Mouse (Mus musculus) CH12.LX (cell line): Measurements from ENCODE around the gene Vill. TPM values are rescaled to one million over a fixed set of nuclear protein-coding genes. Genes with fewer than 3 reads are reported as not detected.

Experiments used
- DNase-seq: peaks from one replicate; pipeline ENCODE4 v3.0.0-alpha.2; 2013; ENCODE audit errors: extremely low read depth
- H3K27ac ChIP-seq: 2 replicates; pipeline ENCODE4 v1.5.1; 2012; ENCODE audit warnings: low read depth, mild to moderate bottlenecking, control low read depth, moderate library complexity; ENCODE audit not compliant: insufficient read depth
- H3K27me3 ChIP-seq: replicated peaks from 2 replicates; pipeline ENCODE3; 2012; ENCODE audit warnings: inconsistent platforms
- H3K36me3 ChIP-seq, 2 experiments: replicated peaks in 1 of 2; 2 replicates each; pipeline versions ENCODE3 to v1.6.1; 2012; ENCODE audit warnings: inconsistent platforms in 1 of 2, low read length in 1 of 2, mild to moderate bottlenecking in 1 of 2, mixed read lengths in 1 of 2, moderate library complexity in 1 of 2; ENCODE audit not compliant: control insufficient read depth in 1 of 2, insufficient read depth in 1 of 2
- H3K4me1 ChIP-seq, 2 experiments: 2 replicates each; pipeline ENCODE4 v1.6.1; 2012; ENCODE audit warnings: inconsistent platforms in 1 of 2, moderate library complexity in 1 of 2; ENCODE audit not compliant: insufficient read depth in 2 of 2, control insufficient read depth in 1 of 2
- H3K4me2 ChIP-seq: 2 replicates; pipeline ENCODE4 v1.6.1; 2012; ENCODE audit warnings: low read depth, mild to moderate bottlenecking, control low read depth; ENCODE audit not compliant: poor library complexity, insufficient read depth, severe bottlenecking
- H3K4me3 ChIP-seq, 3 experiments: fragments of 150-350 bp in 1 of 3; sonication (generic) in 1 of 3; replicated peaks in 1 of 3; 2 replicates each; pipeline versions ENCODE3 to v1.5.1; 2011 to 2012; ENCODE audit warnings: low read depth in 2 of 3, low read length in 2 of 3, mild to moderate bottlenecking in 2 of 3, moderate library complexity in 2 of 3, control low read depth in 1 of 3, improper control_type of control experiment in 1 of 3, inconsistent platforms in 1 of 3, mixed read lengths in 1 of 3; ENCODE audit not compliant: poor library complexity in 1 of 3
- H3K79me2 ChIP-seq: replicated peaks from 2 replicates; pipeline ENCODE4 v1.6.1; 2012; ENCODE audit warnings: mild to moderate bottlenecking, moderate library complexity; ENCODE audit not compliant: control insufficient read depth, poor library complexity, insufficient read depth, severe bottlenecking; ENCODE audit errors: extremely low read depth
- H3K9ac ChIP-seq: 2 replicates; pipeline ENCODE4 v1.6.1; 2012; ENCODE audit warnings: low read depth, mild to moderate bottlenecking, control low read depth, moderate library complexity; ENCODE audit not compliant: insufficient read depth
- H3K9me3 ChIP-seq: replicated peaks from 2 replicates; pipeline ENCODE3; 2012; ENCODE audit warnings: low read length, inconsistent platforms, mixed read lengths
- BHLHE40 ChIP-seq: IDR thresholded peaks from 2 replicates; pipeline ENCODE4 v1.6.1; 2011; ENCODE audit warnings: mild to moderate bottlenecking, low read depth, low read length, improper control_type of control experiment
- CTCF ChIP-seq, 2 experiments: IDR thresholded peaks in 1 of 2; conservative IDR thresholded peaks in 1 of 2; 2 replicates each; pipeline ENCODE4 v1.5.1; 2011 to 2012; ENCODE audit warnings: low read depth in 2 of 2, low read length in 2 of 2, improper control_type of control experiment in 1 of 2, inconsistent platforms in 1 of 2, mild to moderate bottlenecking in 1 of 2, moderate library complexity in 1 of 2
- E2F4 ChIP-seq: IDR thresholded peaks from 2 replicates; pipeline ENCODE4 v1.6.1; 2011; ENCODE audit warnings: low read depth, low read length, improper control_type of control experiment; ENCODE audit not compliant: insufficient replicate concordance
- EP300 ChIP-seq: IDR thresholded peaks from 2 replicates; pipeline ENCODE4 v1.6.1; 2011; ENCODE audit warnings: low read length, improper control_type of control experiment
- ETS1 ChIP-seq: conservative IDR thresholded peaks from 2 replicates; pipeline ENCODE4 v1.6.1; 2012; ENCODE audit warnings: low read depth, mild to moderate bottlenecking, inconsistent platforms, low read length, improper control_type of control experiment, moderate library complexity
- GABPA ChIP-seq: IDR thresholded peaks from 2 replicates; pipeline ENCODE4 v1.6.1; 2012; ENCODE audit warnings: low read depth, low read length, improper control_type of control experiment, inconsistent platforms; ENCODE audit not compliant: insufficient replicate concordance
- HCFC1 ChIP-seq: IDR thresholded peaks from 2 replicates; pipeline ENCODE4 v1.6.1; 2012; ENCODE audit warnings: low read depth, mild to moderate bottlenecking, inconsistent platforms, low read length, improper control_type of control experiment
- JUN ChIP-seq: IDR thresholded peaks from 2 replicates; pipeline ENCODE4 v1.6.1; 2011; ENCODE audit warnings: low read depth, mild to moderate bottlenecking, low read length, improper control_type of control experiment, moderate library complexity; ENCODE audit not compliant: insufficient read depth
- MAFK ChIP-seq: IDR thresholded peaks from 2 replicates; pipeline ENCODE4 v1.6.1; 2011; ENCODE audit warnings: low read length, improper control_type of control experiment; ENCODE audit not compliant: insufficient replicate concordance
- MAX ChIP-seq: IDR thresholded peaks from 2 replicates; pipeline ENCODE4 v1.6.1; 2011; ENCODE audit warnings: low read length, improper control_type of control experiment
- MAZ ChIP-seq: IDR thresholded peaks from 2 replicates; pipeline ENCODE4 v1.6.1; 2012; ENCODE audit warnings: low read depth, mild to moderate bottlenecking, inconsistent platforms, low read length, improper control_type of control experiment, moderate library complexity
- MEF2A ChIP-seq: IDR thresholded peaks from 2 replicates; pipeline ENCODE4 v1.6.1; 2014; ENCODE audit warnings: low read depth, mild to moderate bottlenecking, inconsistent platforms, low read length, improper control_type of control experiment, borderline replicate concordance
- MXI1 ChIP-seq: IDR thresholded peaks from 2 replicates; pipeline ENCODE4 v1.6.1; 2011; ENCODE audit warnings: mild to moderate bottlenecking, low read depth, low read length, improper control_type of control experiment
- NELFE ChIP-seq: IDR thresholded peaks from 2 replicates; pipeline ENCODE4 v1.6.1; 2011; ENCODE audit warnings: low read depth, low read length, improper control_type of control experiment
- NRF1 ChIP-seq: IDR thresholded peaks from 2 replicates; pipeline ENCODE4 v1.6.1; 2014; ENCODE audit warnings: low read depth, mild to moderate bottlenecking, inconsistent platforms, low read length, improper control_type of control experiment, moderate library complexity
- POLR2A ChIP-seq: IDR thresholded peaks from 2 replicates; pipeline ENCODE4 v1.6.1; 2011; ENCODE audit warnings: low read depth, mild to moderate bottlenecking, improper control_type of control experiment, low read length
- POLR2AphosphoS2 ChIP-seq: IDR thresholded peaks from 2 replicates; pipeline ENCODE4 v1.6.1; 2011; ENCODE audit warnings: low read depth, low read length, improper control_type of control experiment
- RAD21 ChIP-seq: IDR thresholded peaks from 2 replicates; pipeline ENCODE4 v1.6.1; 2011; ENCODE audit warnings: low read depth, mild to moderate bottlenecking, low read length, improper control_type of control experiment, moderate library complexity
- SIN3A ChIP-seq: IDR thresholded peaks from 2 replicates; pipeline ENCODE4 v1.6.1; 2012; ENCODE audit warnings: low read length, improper control_type of control experiment, inconsistent platforms
- SMC3 ChIP-seq: IDR thresholded peaks from 2 replicates; pipeline ENCODE4 v1.6.1; 2011; ENCODE audit warnings: low read depth, low read length, improper control_type of control experiment
- UBTF ChIP-seq: IDR thresholded peaks from 2 replicates; pipeline ENCODE4 v1.6.1; 2012; ENCODE audit warnings: low read depth, mild to moderate bottlenecking, inconsistent platforms, low read length, improper control_type of control experiment, moderate library complexity
- ZC3H11A ChIP-seq: IDR thresholded peaks from 2 replicates; pipeline ENCODE4 v1.6.1; 2012; ENCODE audit warnings: low read depth, mild to moderate bottlenecking, inconsistent platforms, low read length, improper control_type of control experiment
- dilution Hi-C: fragments of 300-500 bp; cut with MboI; formaldehyde crosslinking; loops from 2 replicates; pipeline ENCODE4 v1.14.3; 2020; ENCODE audit warnings: low sequenced_read_pairs; ENCODE audit not compliant: extremely low pct_unique_long_range_greater_than_20kb, extremely low pct_ligation_motif_present
- in situ Hi-C: fragments of 300-500 bp; cut with MboI; formaldehyde crosslinking; loops from 3 replicates; pipeline ENCODE4 v1.14.3; 2019; ENCODE audit warnings: low sequenced_read_pairs, low pct_ligation_motif_present, low pct_unique_long_range_greater_than_20kb, mixed read lengths
- polyA plus RNA-seq: library from polyadenylated mRNA; unstranded; fragments of >175 nt; gene quantifications from 2 replicates; pipeline ENCODE4 v1.2.1, GENCODE M21; 2012; ENCODE audit warnings: low read depth; ENCODE audit not compliant: insufficient read length
- total RNA-seq, 2 experiments: library from RNA; depleted of rRNA; stranded (reverse); fragments of 300-350 nt in 1 of 2; fragments of >200 nt in 1 of 2; gene quantifications; 2 replicates each; pipeline ENCODE4 v1.2.3; 2012 to 2014

The Vill gene
- total and polyA plus RNA-seq, 3 experiments: 46.3 to 85.2 (median 57.3) TPM

DNA sequence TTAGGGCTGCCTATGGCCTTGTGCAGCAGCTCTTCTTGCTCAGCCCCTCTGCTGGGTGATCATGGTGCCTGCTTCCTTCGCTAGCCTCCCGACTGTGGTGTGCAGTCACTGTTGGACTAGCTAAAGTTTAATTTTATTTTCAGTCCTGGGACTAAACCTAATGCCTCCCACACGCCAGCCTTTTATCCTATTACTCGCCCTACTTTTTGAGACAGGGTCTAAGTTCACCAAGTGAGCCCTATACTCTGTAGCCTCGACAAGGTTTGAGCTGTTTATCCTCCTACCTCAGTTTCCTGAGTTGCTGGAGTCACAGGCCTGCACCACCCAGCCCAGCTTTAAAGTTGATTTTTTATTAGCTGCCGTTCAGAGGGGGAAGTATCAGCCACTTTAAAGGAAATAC lies 27.3 kb upstream of the Vill start:
- DNase-seq: no peak

DNA sequence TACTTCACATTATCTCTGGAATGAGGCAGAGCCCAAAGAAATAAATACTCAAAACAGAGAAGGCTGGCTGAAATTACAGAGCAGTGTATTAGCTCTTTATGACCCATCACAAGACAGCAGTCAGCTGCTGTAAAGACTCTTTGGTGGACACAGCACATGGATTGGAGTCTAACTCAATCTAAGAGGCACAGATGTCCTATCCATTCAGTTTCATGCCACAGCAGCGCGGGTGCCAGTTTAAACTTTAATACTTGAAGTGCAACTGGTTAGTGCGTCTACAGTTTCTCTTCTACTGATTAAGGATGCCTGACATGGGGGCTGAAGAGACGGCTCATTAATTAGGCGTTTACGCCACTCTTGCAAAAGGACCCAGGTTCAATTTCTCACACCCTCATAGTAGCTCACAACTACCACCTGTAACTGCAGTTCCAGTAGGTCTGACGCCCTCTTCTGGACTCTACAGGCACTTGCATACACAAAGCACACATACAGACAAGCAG lies 26.7 kb upstream of the Vill start:
- Histone ChIP-seq H3K4me1 (no peaks in the 10 kb centered on the region), H3K27ac (no peak overlapping the region), H3K27me3 (peaks cover 78% of the 10 kb centered on the region), H3K36me3 (no peaks in the 10 kb centered on the region), H3K9ac (no peak overlapping the region), H3K9me3 (no peaks in the 10 kb centered on the region), H3K79me2 (no peaks in the 10 kb centered on the region), H3K4me3 (no peak overlapping the region), H3K4me2 (no peak overlapping the region)
- dilution Hi-C loops (no loop called here), in situ Hi-C loops (no loop called here)
- TF ChIP-seq JUN (no peak), RAD21 (no peak), POLR2A (no peak), GABPA (no peak), SMC3 (no peak), HCFC1 (no peak), MEF2A (no peak), UBTF (no peak), MAX (no peak), ZC3H11A (no peak), NRF1 (no peak), EP300 (no peak), ETS1 (no peak), MXI1 (no peak), MAFK (no peak), POLR2AphosphoS2 (no peak)
- DNase-seq: no peak

More for the DNA sequence above, 27.3 kb upstream of the Vill start:
- in situ Hi-C loops (no loop called here), dilution Hi-C loops (no loop called here)
- Histone ChIP-seq H3K4me2 (no peak overlapping the region), H3K9me3 (no peaks in the 10 kb centered on the region), H3K4me3 (no peak overlapping the region), H3K4me1 (no peaks in the 10 kb centered on the region), H3K27me3 (peaks cover 81% of the 10 kb centered on the region), H3K9ac (no peak overlapping the region), H3K27ac (no peak overlapping the region), H3K36me3 (no peaks in the 10 kb centered on the region), H3K79me2 (no peaks in the 10 kb centered on the region)
- TF ChIP-seq SIN3A (no peak), E2F4 (no peak), CTCF (conservative IDR thresholded peaks at IDR 0.05 in 1 of 2, IDR thresholded peaks at IDR 0.05 in 1 of 2; ENCODE audit: low read depth in 2 of 2, low read length in 2 of 2) (no peak), MAFK (no peak), EP300 (no peak), NELFE (no peak), MAZ (no peak), BHLHE40 (no peak)
